Mouse (Mus musculus) cerebellum, adult 9-11 months (tissue): ENCODE measurements at regions not wholly inside any gene's neighbourhood (a gene's known extent, or its start where the extent isn't known, plus 50 kb on each side); places are given as distances from the start of the nearest gene placed in this dataset.

Experiments
- DNase-seq: peaks from one replicate; pipeline ENCODE4 v3.0.0; 2022

GRCm38 (mm10) chr3:149216759-149217400 is 226.5 kb upstream of the Adgrl2 start:
- DNase-seq: no peak

- no peak for DNase-seq
Observed at GRCm38 (mm10) chr3:149215691-149216090, 225.3 kb upstream of the Adgrl2 start.

GRCm38 (mm10) chr3:149211909-149212308 is 221.6 kb upstream of the Adgrl2 start:
- no peak for DNase-seq

- DNase-seq: no peak
Observed at GRCm38 (mm10) chr3:149209260-149209659, 218.9 kb upstream of the Adgrl2 start.

GRCm38 (mm10) chr3:149203451-149203850 is 213.1 kb upstream of the Adgrl2 start:
- DNase-seq: no peak

- DNase-seq: no peak
Observed at GRCm38 (mm10) chr3:149196477-149197185, 206.3 kb upstream of the Adgrl2 start.

GRCm38 (mm10) chr3:149190856-149191576 is 200.7 kb upstream of the Adgrl2 start:
- DNase-seq: no peak

- no peak for DNase-seq
Observed at GRCm38 (mm10) chr3:149184136-149184551, 193.8 kb upstream of the Adgrl2 start.

- DNase-seq: no peak
Observed at GRCm38 (mm10) chr3:149182095-149182494, 191.7 kb upstream of the Adgrl2 start.

- DNase-seq: no peak
Observed at GRCm38 (mm10) chr3:149180129-149180528, 189.8 kb upstream of the Adgrl2 start.

- no peak for DNase-seq
Observed at GRCm38 (mm10) chr3:149179486-149180116, 189.2 kb upstream of the Adgrl2 start.

- DNase-seq: no peak
Observed at GRCm38 (mm10) chr3:149178891-149179290, 188.5 kb upstream of the Adgrl2 start.

GRCm38 (mm10) chr3:149174689-149175390 is 184.5 kb upstream of the Adgrl2 start:
- no peak for DNase-seq

- DNase-seq: no peak
Observed at GRCm38 (mm10) chr3:149173537-149173936, 183.2 kb upstream of the Adgrl2 start.

- no peak for DNase-seq
Observed at GRCm38 (mm10) chr3:149171766-149172165, 181.4 kb upstream of the Adgrl2 start.

GRCm38 (mm10) chr3:149170191-149170590 is 179.8 kb upstream of the Adgrl2 start:
- DNase-seq: no peak

GRCm38 (mm10) chr3:149169442-149169841 is 179.1 kb upstream of the Adgrl2 start:
- DNase-seq: no peak

- DNase-seq: no peak
Observed at GRCm38 (mm10) chr3:149167997-149168396, 177.6 kb upstream of the Adgrl2 start.

- DNase-seq: no peak
Observed at GRCm38 (mm10) chr3:149164804-149165203, 174.4 kb upstream of the Adgrl2 start.

GRCm38 (mm10) chr3:149163591-149163990 is 173.2 kb upstream of the Adgrl2 start:
- no peak for DNase-seq

GRCm38 (mm10) chr3:149160833-149161232 is 170.5 kb upstream of the Adgrl2 start:
- no peak for DNase-seq

GRCm38 (mm10) chr3:149157381-149157780 is 167.0 kb upstream of the Adgrl2 start:
- DNase-seq: no peak

GRCm38 (mm10) chr3:149152312-149152711 is 162.0 kb upstream of the Adgrl2 start:
- no peak for DNase-seq
